Mouse (Mus musculus) cortical plate, adult 2 months (tissue): ENCODE measurements around the gene Il6st.

Experiments
- CTCF ChIP-seq: fragments of 200-500 bp; IDR thresholded peaks from 2 replicates; pipeline ENCODE4 v1.5.1; 2011; ENCODE audit warnings: mild to moderate bottlenecking, control low read depth, low read length; ENCODE audit not compliant: insufficient read depth; ENCODE audit errors: extremely low read depth
- POLR2A ChIP-seq: fragments of 200-500 bp; IDR thresholded peaks from 2 replicates; pipeline ENCODE4 v1.6.1; 2011; ENCODE audit warnings: mild to moderate bottlenecking, low read length, control low read depth; ENCODE audit not compliant: insufficient read depth; ENCODE audit errors: extremely low read depth

- TF ChIP-seq POLR2A (no peak), CTCF (no peak)
Measured at GRCm38 (mm10) chr13:112439917-112440361, 23.9 kb upstream of the Il6st start.
